Mouse (Mus musculus) adrenal gland, adult 18-20 months (tissue): ENCODE results near the gene Fuca2. TPM values are rescaled to one million over a fixed set of nuclear protein-coding genes. Genes with fewer than 3 reads are reported as not detected.
"Not testable (repeated sequence)": the region's sequence is repeated elsewhere in the genome, so short reads cannot be mapped to it uniquely, and the experiment has no call there.

Experiments used
- DNase-seq, 2 experiments: peaks; one replicate each; pipeline ENCODE4 v3.0.0; 2021 to 2022; ENCODE audit warnings: low spot score in 2 of 2
- long read RNA-seq, 2 experiments: library from polyadenylated mRNA; stranded (forward); transcript quantifications; one replicate each; pipeline ENCODE4 v2.0.0; 2021
- total RNA-seq, 2 experiments: library from RNA; stranded (reverse); gene quantifications; 1 replicate in 1 of 2; 2 replicates in 1 of 2; pipeline ENCODE4 v1.2.3; 2021

Fuca2 gene
- total RNA-seq: 10 to 100 TPM; 23.4 to 25.0 TPM
- long read RNA-seq, experiment 1, full-length matches to known transcripts: 17 of 18 reads
- long read RNA-seq, experiment 1, partial matches to known transcripts: 1 of 18 reads
- long read RNA-seq, experiment 1, other reads (novel, unspliced or antisense): 0 of 18 reads
- long read RNA-seq, experiment 2, full-length matches to known transcripts: 35 of 43 reads
- long read RNA-seq, experiment 2, partial matches to known transcripts: 4 of 43 reads
- long read RNA-seq, experiment 2, other reads (novel, unspliced or antisense): 4 of 43 reads

- no peak for DNase-seq
Observed at GRCm38 (mm10) chr10:13499331-13499730, at the start of gene Fuca2. Fuca2 (plus strand) TSS chr10:13499540.

DNA sequence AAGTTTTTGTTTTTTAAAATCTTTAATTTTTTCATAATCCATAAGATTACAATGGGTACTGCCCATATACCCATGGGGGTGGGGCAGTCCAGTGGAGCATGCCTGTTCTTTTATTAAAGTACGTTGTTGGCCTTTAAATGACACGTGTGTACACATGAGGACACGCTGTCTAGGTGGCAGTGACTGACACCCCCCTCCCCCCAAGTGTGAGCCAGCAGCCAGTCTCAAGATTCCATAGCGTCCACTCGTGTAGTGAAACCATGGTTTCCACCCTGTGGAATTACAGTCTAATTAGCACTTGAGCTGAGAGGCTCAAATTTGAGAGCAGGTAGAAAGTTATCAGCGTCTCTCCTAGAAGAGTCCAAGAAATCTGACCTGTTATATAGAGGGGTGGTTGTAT lies 47.7 kb upstream of the Fuca2 start:
- no peak for DNase-seq

DNA sequence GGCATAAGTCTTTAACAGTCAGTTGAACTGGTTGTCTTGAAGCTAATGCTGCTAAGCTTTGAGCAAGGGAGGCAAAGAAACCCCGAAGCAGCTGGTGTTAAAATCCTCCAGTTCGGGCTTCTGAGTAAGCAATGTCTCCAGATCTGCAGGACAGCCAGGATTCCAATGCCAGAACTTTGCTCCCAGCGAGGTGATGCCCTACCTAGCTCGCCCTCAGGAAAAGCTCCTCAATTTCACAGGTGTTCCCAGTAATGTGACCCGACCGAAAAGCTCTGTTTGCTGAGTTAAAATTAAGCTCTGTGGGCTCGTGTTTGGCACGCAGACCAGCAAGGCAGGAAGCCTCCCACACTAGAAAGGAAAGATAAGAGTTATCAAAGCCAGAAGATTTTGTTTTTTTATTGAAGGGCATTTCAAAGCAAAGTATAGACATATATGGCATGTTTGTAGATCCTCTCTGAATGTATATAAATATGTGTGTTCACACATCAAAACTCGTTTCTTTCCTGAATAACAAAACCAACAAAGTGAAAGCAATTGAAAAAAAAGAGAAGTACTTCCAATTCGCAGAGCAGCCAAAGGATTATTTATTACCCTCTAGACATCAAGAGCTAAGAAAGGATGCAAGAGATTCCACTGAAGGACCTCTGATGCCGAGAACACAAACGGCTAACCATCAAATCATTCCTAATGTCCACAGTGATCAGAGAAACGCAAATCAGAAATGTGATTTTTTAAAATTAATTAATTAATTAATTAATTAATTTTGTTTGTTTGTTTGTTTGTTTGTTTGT lies 45.9 kb upstream of the Fuca2 start:
- DNase-seq: no peak

DNA sequence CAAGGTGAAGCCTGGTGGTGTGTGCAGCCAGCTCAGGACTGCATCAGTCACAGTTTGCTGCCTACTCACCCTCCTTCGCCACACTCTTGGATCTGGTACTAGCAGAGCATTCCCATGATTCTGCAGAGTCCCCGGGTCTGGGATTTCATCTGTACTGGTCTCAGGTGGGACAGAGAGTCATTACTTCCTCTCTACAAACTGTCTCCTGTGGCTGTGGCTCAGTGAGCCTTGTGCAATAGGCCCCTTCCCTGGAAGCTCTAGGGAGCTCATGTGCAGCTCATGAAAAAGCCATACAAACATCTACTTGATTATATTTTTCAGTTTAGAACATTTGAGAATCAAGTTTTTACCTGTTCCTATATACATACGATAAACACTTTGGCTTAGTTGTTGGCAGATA lies 35.0 kb upstream of the Fuca2 start:
- DNase-seq: not testable (repeated sequence)

- no peak for DNase-seq
Observed at GRCm38 (mm10) chr10:13466925-13467324, 32.4 kb upstream of the Fuca2 start.

DNA sequence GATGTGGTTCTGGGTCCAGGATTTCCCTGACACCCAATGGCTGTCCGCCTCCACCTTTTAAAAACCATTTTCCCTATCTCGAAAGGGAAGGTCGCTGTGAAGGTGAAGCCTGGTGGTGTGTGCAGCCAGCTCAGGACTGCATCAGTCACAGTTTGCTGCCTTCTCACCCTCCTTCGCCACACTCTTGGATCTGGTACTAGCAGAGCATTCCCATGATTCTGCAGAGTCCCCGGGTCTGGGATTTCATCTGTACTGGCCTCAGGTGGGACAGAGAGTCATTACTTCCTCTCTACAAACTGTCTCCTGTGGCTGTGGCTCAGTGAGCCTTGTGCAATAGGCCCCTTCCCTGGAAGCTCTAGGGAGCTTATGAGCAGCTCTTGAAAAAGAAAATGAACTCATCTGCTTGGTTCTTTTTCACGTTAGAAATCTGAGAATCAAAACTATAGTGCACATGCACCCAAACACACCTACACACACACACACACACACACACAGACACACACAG lies 31.3 kb upstream of the Fuca2 start:
- not testable (repeated sequence) for DNase-seq

DNA sequence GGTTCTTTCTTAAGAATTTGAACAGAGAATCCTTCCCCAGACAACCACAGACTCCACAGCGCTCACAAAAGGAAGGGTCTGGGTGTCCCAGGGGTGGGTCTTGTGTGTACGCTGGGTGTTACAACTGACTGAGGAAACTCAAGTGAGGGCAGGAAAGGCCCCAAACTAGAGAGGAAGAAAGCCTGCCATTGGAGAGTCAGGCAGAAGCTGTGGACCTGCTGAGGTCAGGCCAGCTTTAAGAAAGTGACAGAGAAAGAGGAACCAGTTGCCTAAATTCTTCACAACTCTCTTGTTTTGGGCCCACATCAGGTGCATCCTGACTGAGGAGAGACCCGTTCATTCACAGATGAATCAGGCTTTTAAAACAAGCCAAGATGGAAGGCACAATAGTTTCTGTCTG lies 29.1 kb upstream of the Fuca2 start:
- DNase-seq: no peak

DNA sequence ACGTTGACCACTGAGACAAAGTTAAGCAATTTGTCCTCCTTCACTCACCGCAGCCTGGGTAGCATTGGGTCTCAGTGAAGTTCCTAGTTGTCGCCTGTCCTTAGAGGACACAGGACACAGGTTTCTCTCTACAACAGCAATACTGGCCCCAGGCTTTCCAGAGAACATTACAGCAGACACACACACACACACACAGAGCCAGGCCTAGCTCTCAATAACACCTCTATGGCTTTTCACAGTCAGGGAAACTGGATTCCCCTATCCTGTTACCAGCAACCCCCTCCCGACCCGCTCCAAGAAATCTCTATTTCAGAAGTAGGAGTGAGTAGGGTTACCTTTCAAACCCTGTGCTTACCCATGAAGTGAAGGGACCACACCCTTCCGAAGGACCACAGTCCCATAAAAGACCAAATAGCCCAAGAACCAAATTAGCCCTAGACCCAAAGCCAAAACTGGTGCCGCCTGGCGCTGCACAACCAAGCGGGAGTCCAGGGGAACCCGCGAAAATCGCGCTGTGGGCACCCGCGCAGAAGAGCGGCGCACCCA lies 26.0 kb upstream of the Fuca2 start:
- DNase-seq: no peak

DNA sequence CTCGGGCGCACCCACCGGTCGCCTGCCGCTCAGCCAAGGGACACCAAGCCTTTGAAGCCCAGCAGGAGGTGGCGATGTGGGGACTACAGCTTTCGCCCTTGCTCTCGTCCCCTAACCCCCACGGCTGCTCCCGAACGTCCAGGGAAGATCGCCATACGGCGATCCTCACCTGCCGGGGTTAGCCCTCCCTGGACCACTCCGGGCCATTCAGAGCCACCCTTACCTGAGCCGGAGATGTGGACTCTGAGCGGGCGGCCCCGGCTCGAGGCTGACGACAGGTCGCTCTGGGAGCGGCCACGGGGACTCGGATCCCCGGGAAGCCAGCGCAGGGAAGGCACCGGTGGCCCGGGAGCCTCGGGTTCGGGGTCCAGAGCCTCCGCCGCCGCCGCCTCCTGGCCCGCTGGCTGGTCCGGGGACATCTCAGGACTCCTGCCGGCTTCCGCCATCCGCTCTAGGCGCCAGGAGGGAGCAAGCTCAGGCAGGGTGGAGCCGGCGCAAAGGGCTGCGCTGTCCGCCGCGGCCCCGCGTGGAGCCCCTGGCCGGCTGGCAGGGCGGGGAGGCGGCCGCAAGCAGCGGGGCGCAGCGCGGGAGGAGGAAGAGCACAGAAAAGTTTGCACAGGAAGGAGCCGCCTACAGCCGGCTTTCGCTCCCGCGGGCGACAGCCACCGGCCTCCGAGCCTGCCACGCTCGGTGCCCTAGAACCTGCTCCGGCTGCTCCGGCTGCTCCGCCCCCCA lies 25.3 kb upstream of the Fuca2 start, which contains the start of gene Phactr2:
Gene Phactr2 (minus strand): TSS at position 580 of the 735 bp plus-strand sequence.
- DNase-seq: peak; percentile 38 to 40

- no peak for DNase-seq
Observed at GRCm38 (mm10) chr10:13474568-13474955, 24.8 kb upstream of the Fuca2 start.

DNA sequence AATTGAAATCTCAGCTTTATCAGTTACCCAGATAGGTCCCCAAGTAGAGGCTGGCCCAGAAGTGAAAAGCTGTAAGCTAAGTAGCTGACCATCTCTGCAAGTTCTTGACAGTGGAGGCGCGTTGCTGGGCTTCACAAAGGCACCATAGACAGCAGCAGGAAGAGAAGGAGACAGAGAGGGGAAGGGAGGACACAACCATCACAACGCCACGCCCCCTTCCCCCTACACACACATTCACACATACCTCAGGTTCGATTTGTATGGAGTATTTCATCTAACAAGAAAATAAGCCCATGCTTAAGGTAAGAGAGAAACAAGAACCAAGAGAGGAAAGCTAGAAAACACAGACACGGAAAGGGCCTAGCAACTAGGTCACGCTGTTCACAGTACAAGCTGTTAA lies 24.2 kb upstream of the Fuca2 start:
- no peak for DNase-seq

DNA sequence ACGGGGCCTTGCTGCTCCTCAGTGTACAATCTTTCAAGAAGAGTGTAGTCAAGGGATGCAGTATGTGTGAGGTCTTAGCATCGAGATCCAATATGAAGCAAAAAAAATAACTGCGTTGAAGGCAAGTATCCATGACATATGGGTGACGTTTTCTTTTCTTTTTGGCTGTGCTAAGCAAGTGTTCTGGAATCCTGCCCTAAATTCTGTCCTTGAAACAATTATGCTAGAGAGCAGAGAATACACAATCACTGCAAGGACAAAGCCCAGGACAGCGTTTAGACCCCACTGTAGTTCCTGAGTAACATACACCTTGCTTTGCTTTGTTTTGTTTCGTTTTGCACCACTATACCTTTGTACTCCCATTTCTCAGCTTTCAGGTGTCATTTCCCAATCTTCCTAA lies 20.0 kb upstream of the Fuca2 start:
- DNase-seq: no peak

DNA sequence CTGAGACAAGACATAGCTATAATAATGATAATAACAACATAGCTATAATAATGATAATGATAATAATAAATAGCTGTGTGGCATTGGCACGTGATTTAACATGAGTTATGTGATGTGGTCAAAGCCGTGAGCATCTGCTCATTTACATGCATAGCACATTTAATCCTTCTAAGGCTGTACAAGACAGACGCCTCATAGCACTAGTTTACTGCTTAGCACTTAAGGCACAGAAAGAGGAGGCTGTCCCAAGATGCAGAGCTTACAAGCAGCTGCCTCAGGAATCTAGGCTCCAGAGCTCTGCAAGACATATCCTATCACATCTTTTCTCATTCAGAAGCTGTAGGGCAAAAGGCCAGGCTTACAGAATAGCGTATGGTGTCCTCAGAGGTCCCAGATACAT lies 13.4 kb upstream of the Fuca2 start:
- no peak for DNase-seq

DNA sequence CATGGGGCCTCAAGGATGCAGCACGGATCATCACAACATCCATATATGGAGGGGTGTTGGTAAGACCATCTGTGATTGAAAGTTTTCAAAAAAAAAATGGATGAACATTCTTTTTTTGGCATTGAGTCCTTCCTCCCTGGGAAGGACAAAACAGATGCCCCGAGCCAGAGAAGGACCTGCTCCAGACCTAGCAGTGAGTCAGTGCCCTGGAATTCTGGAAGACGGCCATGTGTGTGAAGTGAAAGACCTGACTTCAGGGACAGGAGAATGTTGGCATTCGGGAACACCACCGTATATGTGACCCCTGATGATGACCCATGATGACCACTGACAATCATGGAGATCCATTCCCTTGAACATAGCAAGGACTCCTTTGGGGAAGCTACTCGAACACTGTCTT lies 9.7 kb upstream of the Fuca2 start:
- no peak for DNase-seq

DNA sequence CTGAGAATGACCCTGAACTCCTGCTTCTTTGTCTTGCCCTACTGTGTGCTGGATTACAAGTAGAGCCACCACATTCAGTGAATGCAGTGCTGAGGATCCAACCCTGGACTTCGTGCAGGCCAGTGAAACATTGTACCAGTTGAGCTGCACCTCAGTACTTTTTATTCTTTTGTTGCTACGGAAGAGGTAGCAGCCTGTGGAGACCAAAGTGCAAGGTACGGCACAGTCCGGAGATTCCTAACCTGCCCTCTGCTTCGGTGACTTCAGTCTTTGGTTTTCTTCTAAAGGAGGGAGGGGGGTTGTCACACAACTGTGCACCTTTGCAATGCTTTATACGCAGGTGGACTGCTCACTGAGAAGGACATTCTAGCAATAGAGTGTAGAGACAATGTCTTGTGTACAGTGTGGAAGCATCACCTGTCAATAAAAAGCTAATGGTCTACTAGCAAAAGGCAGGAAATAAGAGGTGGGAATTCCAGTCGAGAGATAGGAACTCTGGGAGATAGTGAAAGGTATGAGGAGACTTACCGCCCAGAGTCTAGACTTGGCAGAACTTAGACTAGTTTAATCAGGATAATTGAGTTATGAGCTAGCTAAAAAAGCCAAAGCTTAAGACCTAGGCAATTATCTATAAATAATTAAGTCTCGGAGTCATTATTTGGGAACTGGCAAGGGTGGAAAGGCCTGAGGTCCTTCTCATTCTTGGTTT lies 5.2 kb upstream of the Fuca2 start:
- no peak for DNase-seq

DNA sequence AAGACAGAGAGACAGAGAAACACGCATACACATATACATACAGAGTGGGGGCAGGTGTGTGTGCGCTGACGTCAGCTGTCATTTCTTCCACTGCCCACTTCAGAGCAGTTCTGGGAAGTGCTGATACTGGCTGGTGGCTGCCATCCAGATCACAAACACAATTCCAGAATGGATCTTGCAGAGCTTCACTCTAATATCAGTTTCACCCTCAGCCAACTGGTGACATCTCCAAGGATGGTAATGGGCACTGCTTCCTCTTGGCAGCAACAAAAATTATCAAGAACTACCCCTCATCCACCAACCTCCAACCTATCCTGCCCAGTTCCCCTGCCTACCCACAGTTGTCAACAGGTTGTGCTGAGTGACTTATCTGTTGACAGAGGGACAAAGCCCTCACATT lies 3.0 kb upstream of the Fuca2 start:
- DNase-seq: no peak

DNA sequence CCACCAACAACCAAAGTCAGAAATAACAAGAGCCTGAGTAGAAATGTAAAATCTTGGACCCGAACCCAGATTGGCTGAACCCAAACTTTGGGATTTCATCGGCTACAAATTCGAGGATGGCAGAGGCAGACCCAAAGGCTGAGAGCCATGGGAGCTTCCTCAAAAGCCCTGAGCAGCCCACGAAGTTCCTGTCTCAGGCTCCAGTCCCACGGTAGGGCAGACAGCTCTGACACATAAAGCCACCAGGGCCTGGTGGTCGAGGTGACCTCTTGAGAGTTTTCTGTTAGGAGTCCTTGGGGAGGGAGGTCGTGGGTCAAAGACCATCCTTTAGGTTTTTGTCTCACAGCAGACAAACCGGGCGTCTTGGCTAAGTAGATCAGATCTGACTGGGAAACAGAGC lies 1.1 kb downstream of the Fuca2 start:
- DNase-seq: peak in 1 of 2 experiments; percentile 27

GRCm38 (mm10) chr10:13500938-13501496 lies 1.7 kb downstream of the Fuca2 start:
- DNase-seq: peak; percentile 80

- not testable (repeated sequence) for DNase-seq
Observed at GRCm38 (mm10) chr10:13501533-13501932, 2.2 kb downstream of the Fuca2 start.

GRCm38 (mm10) chr10:13502371-13502770 lies 3.0 kb downstream of the Fuca2 start:
- DNase-seq: no peak
